ENCODE assay signal across 9 mouse cellular contexts in the genomic region with DNA sequence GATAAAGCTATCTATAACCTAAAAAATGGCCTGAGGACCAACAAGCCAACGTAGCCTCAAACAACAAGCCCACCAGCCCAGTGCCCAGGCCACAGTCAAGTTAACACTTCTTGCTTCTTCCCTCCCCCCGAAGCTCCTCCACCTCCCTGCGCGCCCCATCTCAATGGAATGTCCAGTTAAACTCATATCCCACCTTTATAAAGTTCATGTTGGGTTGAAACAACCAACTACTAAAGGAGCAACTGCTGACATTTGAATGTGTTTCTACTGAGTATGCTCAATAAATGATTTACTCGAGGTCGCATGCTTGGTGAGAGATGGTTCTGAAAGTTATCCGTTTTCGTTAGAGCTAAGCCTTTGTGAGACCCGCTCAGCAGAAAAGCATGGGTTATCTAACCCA. TPM values are rescaled to one million over a fixed set of nuclear protein-coding genes. Genes with fewer than 3 reads are reported as not detected.
DNase-seq lines count a peak whose midpoint lies in the region; ATAC-seq lines count a peak whose summit lies in the region.
"Had no signal": no experiment of that assay in that cellular context is flagged by ENCODE, and none has a peak within 500 bp of the region (broad histone marks: within the 10 kb centered on the region; RNA-seq: fewer than 3 reads in every experiment).

No protein-coding gene starts in this region.

- no peaks in the 10 kb centered on the region for H3K27me3 ChIP-seq in neural tube, embryonic 11.5 days (ENCODE audit: control insufficient read depth, insufficient read depth, low read length)
- H3K27me3 ChIP-seq in intestine, embryonic 15.5 days (replicated peaks) = no peaks in the 10 kb centered on the region
- no peaks in the 10 kb centered on the region for H3K27me3 ChIP-seq in liver, embryonic 12.5 days (replicated peaks)
- H3K27me3 ChIP-seq in stomach, embryonic 16.5 days (ENCODE audit: control insufficient read depth, insufficient read depth, low read length) = no peaks in the 10 kb centered on the region

- no peak overlapping the region for H3K9ac ChIP-seq in neural tube, embryonic 11.5 days (ENCODE audit: low read length)
- H3K9ac ChIP-seq in intestine, embryonic 15.5 days = no peak overlapping the region
- H3K9ac ChIP-seq in liver, embryonic 12.5 days = no peak overlapping the region
- H3K9ac ChIP-seq in stomach, embryonic 16.5 days (ENCODE audit: low read length) = no peak overlapping the region

- H3K4me1 ChIP-seq in neural tube, embryonic 11.5 days (ENCODE audit: control insufficient read depth, insufficient read depth, low read length) = peaks cover 8% of the 10 kb centered on the region; the same call in 1 of the 2 replicates
- peaks cover 7% of the 10 kb centered on the region; the same call in 1 of the 2 replicates for H3K4me1 ChIP-seq in intestine, embryonic 15.5 days (replicated peaks)
- peaks cover 29% of the 10 kb centered on the region for H3K4me1 ChIP-seq in liver, embryonic 12.5 days
- peaks cover 12% of the 10 kb centered on the region; the same call in 1 of the 2 replicates for H3K4me1 ChIP-seq in stomach, embryonic 16.5 days (ENCODE audit: control insufficient read depth, insufficient read depth, low read length)

- H3K4me2 ChIP-seq in neural tube, embryonic 11.5 days (ENCODE audit: low read depth) = peak overlapping the region; percentile 58
- H3K4me2 ChIP-seq in intestine, embryonic 15.5 days (replicated peaks) = peak overlapping the region; percentile 84
- peak overlapping the region; percentile 99; the same call in 1 of the 2 replicates for H3K4me2 ChIP-seq in liver, embryonic 12.5 days
- peak overlapping the region; percentile 82 for H3K4me2 ChIP-seq in stomach, embryonic 16.5 days (ENCODE audit: low read depth, low read length)

- no peak overlapping the region for H3K4me3 ChIP-seq in neural tube, embryonic 11.5 days (ENCODE audit: low read depth, low read length)
- H3K4me3 ChIP-seq in intestine, embryonic 15.5 days (replicated peaks) = peak overlapping the region; percentile 78
- H3K4me3 ChIP-seq in liver, embryonic 12.5 days = no peak overlapping the region
- H3K4me3 ChIP-seq in stomach, embryonic 16.5 days (replicated peaks; ENCODE audit: low read length) = peak overlapping the region; percentile 76; the same call in 1 of the 2 replicates

- DNase-seq in neural tube, embryonic 11.5 days (ENCODE audit: low spot score) = no peak
- no peak for DNase-seq in neural tube, embryonic 10.5 days (ENCODE audit: extremely low spot score, low spot score)
- no peak for DNase-seq in adrenal gland, postnatal 14 days
- no peak for DNase-seq in retina, embryonic 14.5 days (ENCODE audit: low spot score)
- DNase-seq: gastrocnemius, postnatal 25 days had no signal

- WGBS in neural tube, embryonic 11.5 days = 77% methylated on average over 9 of the region's 9 CpGs
- 59% methylated on average over 9 of the region's 9 CpGs for WGBS in intestine, embryonic 15.5 days
- 83% methylated on average over 9 of the region's 9 CpGs for WGBS in liver, embryonic 12.5 days (ENCODE audit: insufficient replicate concordance)
- 63% methylated on average over 9 of the region's 9 CpGs for WGBS in stomach, embryonic 16.5 days

- no peaks in the 10 kb centered on the region for H3K36me3 ChIP-seq in neural tube, embryonic 11.5 days (ENCODE audit: control insufficient read depth, insufficient read depth, low read length)
- no peaks in the 10 kb centered on the region for H3K36me3 ChIP-seq in intestine, embryonic 15.5 days
- no peaks in the 10 kb centered on the region for H3K36me3 ChIP-seq in liver, embryonic 12.5 days
- no peaks in the 10 kb centered on the region for H3K36me3 ChIP-seq in stomach, embryonic 16.5 days (ENCODE audit: control insufficient read depth, insufficient read depth, low read length)

- no peaks in the 10 kb centered on the region for H3K9me3 ChIP-seq in neural tube, embryonic 11.5 days (ENCODE audit: control insufficient read depth, low read length)
- no peaks in the 10 kb centered on the region for H3K9me3 ChIP-seq in intestine, embryonic 15.5 days
- H3K9me3 ChIP-seq in liver, embryonic 12.5 days (replicated peaks) = no peaks in the 10 kb centered on the region
- no peaks in the 10 kb centered on the region for H3K9me3 ChIP-seq in stomach, embryonic 16.5 days (replicated peaks; ENCODE audit: control insufficient read depth, low read length)

- no peak overlapping the region for H3K27ac ChIP-seq in neural tube, embryonic 11.5 days (ENCODE audit: low read depth, low read length)
- H3K27ac ChIP-seq in intestine, embryonic 15.5 days = no peak overlapping the region
- no peak overlapping the region for H3K27ac ChIP-seq in liver, embryonic 12.5 days
- no peak overlapping the region for H3K27ac ChIP-seq in stomach, embryonic 16.5 days (ENCODE audit: low read length)

- no peak for ATAC-seq in neural tube, embryonic 11.5 days (ENCODE audit: insufficient read depth, low FRiP score, low TSS enrichment)
- no peak for ATAC-seq in intestine, embryonic 15.5 days
- ATAC-seq in liver, embryonic 12.5 days = no peak
- no peak for ATAC-seq in stomach, embryonic 16.5 days (ENCODE audit: insufficient read depth, low FRiP score)
- ATAC-seq in granulocyte monocyte progenitor cell, adult 5-6 weeks (replicated peaks; ENCODE audit: poor library complexity, severe bottlenecking) = no peak

RNA-seq across cellular contexts. Expression of a gene that starts 2.2 kb away (rescaled TPM):
- 45.8 and 49.1 TPM in 2 replicates for polyA plus RNA-seq in neural tube, embryonic 11.5 days (2014; fragmentation: Nextera tagmentation; extraction: Ambion mirVana)
- polyA plus RNA-seq in intestine, embryonic 15.5 days (2015; fragmentation: Nextera tagmentation; extraction: Ambion mirVana) = 33.1 and 34.3 TPM in 2 replicates
- polyA plus RNA-seq in liver, embryonic 12.5 days (2016; fragmentation: Nextera tagmentation; extraction: Ambion mirVana) = 11.7 and 12.1 TPM in 2 replicates
- polyA plus RNA-seq in stomach, embryonic 16.5 days (2015; fragmentation: Nextera tagmentation; extraction: Ambion mirVana) = 21.3 and 22.1 TPM in 2 replicates
- total RNA-seq in adrenal gland, postnatal 14 days (2021) = 48.4 and 50.5 TPM in 2 replicates
- 12.0 and 26.3 TPM in 2 replicates for total RNA-seq in granulocyte monocyte progenitor cell, adult 5-6 weeks (2014; fragmentation: Nextera tagmentation)
- 17.9 and 19.2 TPM in 2 replicates for total RNA-seq in granulocyte monocyte progenitor cell, adult 5-6 weeks (2017)

RNA-seq across cellular contexts. Expression of a gene that starts 24.0 kb away (rescaled TPM):
- not detected in 2 replicates for polyA plus RNA-seq in neural tube, embryonic 11.5 days (2014; fragmentation: Nextera tagmentation; extraction: Ambion mirVana)
- not detected in 2 replicates for polyA plus RNA-seq in intestine, embryonic 15.5 days (2015; fragmentation: Nextera tagmentation; extraction: Ambion mirVana)
- polyA plus RNA-seq in liver, embryonic 12.5 days (2016; fragmentation: Nextera tagmentation; extraction: Ambion mirVana) = not detected in 2 replicates
- not detected in 2 replicates for polyA plus RNA-seq in stomach, embryonic 16.5 days (2015; fragmentation: Nextera tagmentation; extraction: Ambion mirVana)
- total RNA-seq in adrenal gland, postnatal 14 days (2021) = not detected in 2 replicates
- total RNA-seq in granulocyte monocyte progenitor cell, adult 5-6 weeks (2014; fragmentation: Nextera tagmentation) = not detected in 2 replicates
- total RNA-seq in granulocyte monocyte progenitor cell, adult 5-6 weeks (2017) = not detected in 2 replicates
- total RNA-seq: gastrocnemius, postnatal 25 days had no signal

RNA-seq across cellular contexts. Expression of a gene that starts 37.7 kb away (rescaled TPM):
- polyA plus RNA-seq in neural tube, embryonic 11.5 days (2014; fragmentation: Nextera tagmentation; extraction: Ambion mirVana) = 0.34 and 0.50 TPM in 2 replicates
- not detected in 2 replicates for polyA plus RNA-seq in intestine, embryonic 15.5 days (2015; fragmentation: Nextera tagmentation; extraction: Ambion mirVana)
- 0.06 TPM in 1 of 2 replicates, not detected in the other for polyA plus RNA-seq in liver, embryonic 12.5 days (2016; fragmentation: Nextera tagmentation; extraction: Ambion mirVana)
- polyA plus RNA-seq in stomach, embryonic 16.5 days (2015; fragmentation: Nextera tagmentation; extraction: Ambion mirVana) = 0.59 TPM in 1 of 2 replicates, not detected in the other
- 0.26 and 0.45 TPM in 2 replicates for total RNA-seq in adrenal gland, postnatal 14 days (2021)
- not detected in 2 replicates for total RNA-seq in granulocyte monocyte progenitor cell, adult 5-6 weeks (2014; fragmentation: Nextera tagmentation)
- total RNA-seq in granulocyte monocyte progenitor cell, adult 5-6 weeks (2017) = not detected in 2 replicates

RNA-seq across cellular contexts. Expression of a gene that starts 51.7 kb away (rescaled TPM):
- 0.46 and 0.49 TPM in 2 replicates for polyA plus RNA-seq in neural tube, embryonic 11.5 days (2014; fragmentation: Nextera tagmentation; extraction: Ambion mirVana)
- polyA plus RNA-seq in intestine, embryonic 15.5 days (2015; fragmentation: Nextera tagmentation; extraction: Ambion mirVana) = 7.9 and 8.2 TPM in 2 replicates
- 0.05 TPM in 1 of 2 replicates, not detected in the other for polyA plus RNA-seq in liver, embryonic 12.5 days (2016; fragmentation: Nextera tagmentation; extraction: Ambion mirVana)
- 0.56 and 0.97 TPM in 2 replicates for polyA plus RNA-seq in stomach, embryonic 16.5 days (2015; fragmentation: Nextera tagmentation; extraction: Ambion mirVana)
- total RNA-seq in adrenal gland, postnatal 14 days (2021) = not detected in 2 replicates
- total RNA-seq in granulocyte monocyte progenitor cell, adult 5-6 weeks (2014; fragmentation: Nextera tagmentation) = not detected in 2 replicates
- not detected in 2 replicates for total RNA-seq in granulocyte monocyte progenitor cell, adult 5-6 weeks (2017)

Comparison
In these comparisons a context has a peak if more than half of its experiments do, and no peak if none do; other contexts are left out.
1. H3K4me3 ChIP-seq: peak in intestine, embryonic 15.5 days (single experiment) and stomach, embryonic 16.5 days (single experiment); none in neural tube, embryonic 11.5 days (single experiment) and liver, embryonic 12.5 days (single experiment).
2. Peak in every context shown above with its lines, with median percentiles within 50 percentile points of each other: H3K4me2 ChIP-seq.